Mouse (Mus musculus) skeletal muscle tissue, postnatal 0 days (tissue): ENCODE data around the gene Mettl25. TPM values are rescaled to one million over a fixed set of nuclear protein-coding genes. Genes with fewer than 3 reads are reported as not detected.

ENCODE experiments used
- polyA plus RNA-seq: library from polyadenylated mRNA; unstranded; fragments of >200 nt; fragmentation: Nextera tagmentation; extraction: Ambion mirVana; gene quantifications from 2 replicates; pipeline ENCODE4 v1.2.1, GENCODE M21; 2015

Mettl25 gene
- polyA plus RNA-seq: 7.2 and 7.5 TPM in 2 replicates

DNA sequence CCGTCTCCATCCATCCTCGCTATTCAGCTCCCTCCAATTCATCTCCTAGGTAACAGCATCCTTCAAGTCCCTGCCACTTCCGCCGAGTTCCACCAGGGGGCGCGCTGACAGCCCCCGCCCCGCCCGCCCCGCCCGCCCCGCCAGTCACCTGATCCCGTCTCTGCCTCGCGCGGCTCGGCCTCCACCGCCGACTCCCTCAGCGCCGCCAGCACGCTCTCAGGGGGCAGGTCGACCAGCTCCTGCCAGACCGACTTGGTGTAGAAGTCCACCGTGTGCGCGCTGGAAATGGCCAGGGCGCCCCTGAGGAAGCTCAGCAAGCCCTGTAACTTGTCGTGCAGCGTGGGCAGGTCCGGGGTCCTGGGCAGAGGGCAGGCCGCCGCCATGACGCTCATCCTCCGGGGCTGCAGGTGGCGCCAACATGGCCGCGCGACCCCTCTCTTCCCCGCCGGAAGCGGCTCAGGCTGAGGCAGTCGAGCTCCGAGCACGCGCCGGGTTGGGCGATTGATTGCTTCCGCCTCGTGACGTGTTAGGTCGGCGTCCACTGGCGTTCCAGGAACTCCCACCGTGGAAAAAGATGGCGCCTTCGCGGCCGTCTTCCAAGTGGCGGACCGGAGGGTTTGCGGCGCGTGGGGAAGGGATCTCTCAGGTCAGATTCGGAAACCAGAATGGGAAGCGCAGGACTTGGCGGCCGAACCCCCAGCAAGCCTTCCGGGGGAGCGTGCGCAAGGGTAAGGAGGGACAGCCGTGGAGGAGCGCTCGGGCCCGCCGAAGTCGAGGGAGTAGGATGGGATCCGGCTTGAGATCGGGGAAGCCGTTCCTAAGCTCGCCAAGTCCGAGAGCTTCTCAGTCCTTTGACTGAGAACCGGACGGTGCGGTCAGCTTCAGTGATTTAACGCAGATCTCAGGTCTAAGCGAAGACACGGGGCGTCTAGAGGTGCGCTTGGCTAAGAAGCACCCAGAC is at the start of gene Mettl25, which contains the start of gene Ccdc59:
TSS of gene Mettl25 (minus strand) at position 453 of the 961 bp plus-strand sequence.
TSS of gene Ccdc59 (plus strand) at position 140 of the 961 bp plus-strand sequence.

Other genes starting within 250 kb of the Mettl25 start
- gene Ccdc59, start 313 bp downstream of the Mettl25 start, polyA plus RNA-seq: 36.0 and 42.9 TPM in 2 replicates